Mouse (Mus musculus): ENCODE measurements around the gene Tbc1d22a. TPM values are rescaled to one million over a fixed set of nuclear protein-coding genes. Genes with fewer than 3 reads are reported as not detected.

Tbc1d22a gene
- polyA plus RNA-seq, 1 experiment from 2014 or later = 8.1 TPM

DNA sequence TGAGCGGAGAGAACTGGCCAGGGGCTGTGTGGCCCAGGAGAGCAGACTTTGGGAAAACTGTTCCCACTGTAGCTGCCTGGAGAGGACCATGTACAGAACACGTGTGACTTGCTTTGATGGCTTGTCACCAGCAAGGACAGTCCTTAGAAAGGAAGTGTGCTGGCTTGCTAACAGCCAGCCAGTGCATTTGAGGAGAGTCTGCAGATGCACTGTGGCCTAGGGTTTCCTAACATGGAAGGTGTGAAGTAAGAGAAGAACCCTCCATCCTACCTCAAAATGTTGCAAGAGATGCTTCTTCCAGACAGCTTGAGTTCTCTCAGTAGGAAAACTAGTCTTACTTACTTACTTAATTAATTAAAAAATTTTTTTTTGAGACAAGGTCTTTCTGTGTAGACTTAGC is 140.7 kb downstream of the Tbc1d22a start:
- H3K9me3 ChIP-seq (ENCODE audit: control insufficient read depth, low read length) = no peaks in the 10 kb centered on the region
- no peak overlapping the region for H3K27ac ChIP-seq (ENCODE audit: low read depth, low read length)
- ATAC-seq (ENCODE audit: low FRiP score) (no peak), DNase-seq (ENCODE audit: low spot score, missing footprints) (no peak)
- H3K4me3 ChIP-seq (ENCODE audit: low read depth, low read length) = no peak overlapping the region
- no peaks in the 10 kb centered on the region for H3K36me3 ChIP-seq (ENCODE audit: control insufficient read depth, insufficient read depth, low read length)
- H3K4me1 ChIP-seq (ENCODE audit: control insufficient read depth, insufficient read depth, low read length) = no peaks in the 10 kb centered on the region
- no peak overlapping the region for H3K4me2 ChIP-seq
- no peak overlapping the region for H3K9ac ChIP-seq (ENCODE audit: low read length)
- WGBS = 75% methylated on average over 2 of the region's 2 CpGs
- no peaks in the 10 kb centered on the region for H3K27me3 ChIP-seq (ENCODE audit: control insufficient read depth, insufficient read depth, low read length)

DNA sequence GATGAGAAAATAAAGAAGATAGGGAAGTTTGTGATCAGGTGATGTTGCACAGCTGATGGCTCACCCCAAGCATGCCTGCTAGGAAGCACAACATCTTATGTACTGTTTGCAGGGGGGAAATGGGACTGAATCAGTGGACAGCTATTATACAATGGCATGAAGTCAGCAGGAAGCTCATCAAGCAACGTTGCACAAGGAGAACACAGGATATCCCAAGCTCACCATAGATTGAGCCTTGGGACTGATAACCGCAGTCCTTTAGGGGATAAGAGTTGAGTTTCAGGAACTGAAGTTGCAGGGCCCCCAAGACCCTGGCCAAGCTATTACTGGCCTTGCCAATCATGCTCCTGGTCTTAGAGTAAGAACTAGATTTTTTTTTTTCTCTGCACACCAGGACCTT is 141.6 kb downstream of the Tbc1d22a start:
- ATAC-seq (ENCODE audit: low FRiP score) (no peak), DNase-seq (ENCODE audit: low spot score, missing footprints) (no peak)
- H3K4me1 ChIP-seq (ENCODE audit: control insufficient read depth, insufficient read depth, low read length) = no peaks in the 10 kb centered on the region

DNA sequence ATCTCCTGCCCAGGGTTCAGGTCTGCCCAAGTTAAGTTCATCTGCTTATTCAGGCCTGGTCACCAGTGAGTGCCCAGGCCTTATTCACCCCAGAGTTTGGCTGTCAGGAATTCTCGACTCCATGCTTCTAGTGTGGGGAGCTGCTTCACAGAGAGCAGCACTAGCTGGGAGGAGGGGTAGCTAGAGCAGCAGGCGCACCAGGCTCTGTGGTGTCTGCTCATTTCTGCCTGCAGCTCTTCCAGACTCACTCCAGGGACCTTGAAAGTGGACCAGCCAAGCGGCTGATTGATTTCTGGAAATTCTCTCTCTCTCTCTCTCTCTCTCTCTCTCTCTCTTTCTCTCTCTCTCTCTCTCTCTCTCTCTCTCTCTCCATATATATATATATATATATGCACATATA is 146.1 kb downstream of the Tbc1d22a start:
- Histone ChIP-seq H3K4me1 (ENCODE audit: control insufficient read depth, insufficient read depth, low read length) (0 out of 2 replicates have a peak, but pooled peaks cover 2% of the 10 kb centered on the region), H3K27ac (ENCODE audit: low read depth, low read length) (no peak overlapping the region), H3K36me3 (ENCODE audit: control insufficient read depth, insufficient read depth, low read length) (no peaks in the 10 kb centered on the region), H3K27me3 (ENCODE audit: control insufficient read depth, insufficient read depth, low read length) (no peaks in the 10 kb centered on the region), H3K4me2 (no peak overlapping the region), H3K9ac (ENCODE audit: low read length) (no peak overlapping the region), H3K9me3 (ENCODE audit: control insufficient read depth, low read length) (no peaks in the 10 kb centered on the region), H3K4me3 (ENCODE audit: low read depth, low read length) (no peak overlapping the region)
- WGBS = 64% methylated on average over 3 of the region's 3 CpGs
- DNase-seq (ENCODE audit: low spot score, missing footprints) = no peak
- no peak for ATAC-seq (ENCODE audit: low FRiP score)

More for the DNA sequence above, 141.6 kb downstream of the Tbc1d22a start:
- no peaks in the 10 kb centered on the region for H3K9me3 ChIP-seq (ENCODE audit: control insufficient read depth, low read length)
- WGBS = 89% methylated on average over 2 of the region's 2 CpGs
- no peaks in the 10 kb centered on the region for H3K27me3 ChIP-seq (ENCODE audit: control insufficient read depth, insufficient read depth, low read length)
- no peaks in the 10 kb centered on the region for H3K36me3 ChIP-seq (ENCODE audit: control insufficient read depth, insufficient read depth, low read length)
- H3K9ac ChIP-seq (ENCODE audit: low read length) = no peak overlapping the region
- H3K27ac ChIP-seq (ENCODE audit: low read depth, low read length) = no peak overlapping the region
- H3K4me3 ChIP-seq (ENCODE audit: low read depth, low read length) = no peak overlapping the region
- H3K4me2 ChIP-seq = no peak overlapping the region

DNA sequence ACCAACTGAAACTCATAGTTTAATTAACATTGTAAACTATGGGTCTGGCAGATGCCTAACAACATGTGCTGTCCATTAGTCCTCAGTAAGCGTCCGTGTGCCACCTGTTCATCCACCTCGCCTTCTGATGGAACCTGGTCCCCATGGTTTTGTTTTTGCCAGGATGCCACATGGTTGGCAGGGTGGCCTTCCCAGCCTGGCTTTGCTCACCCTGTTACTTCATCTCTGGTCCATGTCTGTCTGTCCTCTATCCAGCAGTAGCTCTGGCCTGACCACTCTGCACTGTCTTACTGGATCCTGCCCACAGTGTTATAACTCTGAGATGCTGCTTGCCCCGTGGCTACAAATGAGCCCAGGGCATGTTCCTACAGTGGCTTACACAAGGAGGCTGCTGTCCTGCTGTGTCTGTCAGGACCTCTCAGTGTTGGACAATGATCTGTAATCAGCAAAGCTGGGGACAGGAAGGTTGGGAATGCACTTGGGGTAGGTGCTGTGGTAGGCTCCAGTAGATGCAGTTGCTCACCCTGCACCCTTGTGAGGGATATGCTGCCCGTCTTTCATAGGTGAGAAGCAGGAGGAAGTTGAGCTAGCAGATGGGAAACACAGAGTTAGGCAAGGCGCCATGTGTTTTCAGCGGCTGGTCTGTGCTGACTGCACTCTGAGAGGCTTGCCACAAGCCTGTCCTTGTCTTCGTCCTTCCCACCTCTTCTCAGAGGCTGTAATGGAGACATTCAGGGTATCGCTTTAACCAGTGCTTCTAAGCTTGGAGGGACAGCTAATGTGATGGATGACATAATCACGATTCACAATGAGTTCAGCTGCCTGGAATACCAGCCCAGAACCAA is 148.3 kb downstream of the Tbc1d22a start:
- DNase-seq (ENCODE audit: low spot score, missing footprints) = no peak
- Histone ChIP-seq H3K4me3 (ENCODE audit: low read depth, low read length) (no peak overlapping the region), H3K9me3 (ENCODE audit: control insufficient read depth, low read length) (no peaks in the 10 kb centered on the region), H3K4me1 (ENCODE audit: control insufficient read depth, insufficient read depth, low read length) (0 out of 2 replicates have a peak, but pooled peaks cover 2% of the 10 kb centered on the region), H3K27me3 (ENCODE audit: control insufficient read depth, insufficient read depth, low read length) (no peaks in the 10 kb centered on the region), H3K4me2 (no peak overlapping the region), H3K36me3 (ENCODE audit: control insufficient read depth, insufficient read depth, low read length) (no peaks in the 10 kb centered on the region), H3K27ac (ENCODE audit: low read depth, low read length) (no peak overlapping the region), H3K9ac (ENCODE audit: low read length) (no peak overlapping the region)
- 87% methylated on average over 10 of the region's 10 CpGs for WGBS
- ATAC-seq (ENCODE audit: low FRiP score) = no peak

DNA sequence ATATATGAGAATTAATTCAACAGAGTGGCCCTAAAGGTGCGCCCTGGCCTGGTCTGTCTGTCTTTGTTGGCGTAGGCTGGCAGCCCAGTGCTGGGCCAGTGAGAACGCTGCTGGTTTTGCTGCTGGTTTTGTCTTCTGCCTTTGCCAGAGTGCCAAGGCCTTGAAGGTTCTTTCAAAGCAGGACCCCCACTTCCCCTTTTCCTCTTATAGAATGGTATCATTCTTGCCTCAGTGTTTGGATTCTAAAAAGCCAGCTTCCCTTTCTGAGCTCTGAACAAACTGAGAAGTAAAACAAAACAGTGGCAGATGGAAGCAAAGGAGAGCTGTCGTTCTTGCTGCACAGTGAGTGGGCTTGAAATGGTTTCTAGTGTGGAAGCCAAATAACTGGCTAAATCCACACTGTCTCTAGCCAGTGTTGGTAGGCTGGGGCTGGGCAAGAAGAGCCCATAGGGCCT is 149.6 kb downstream of the Tbc1d22a start:
- Histone ChIP-seq H3K9me3 (ENCODE audit: control insufficient read depth, low read length) (no peaks in the 10 kb centered on the region), H3K36me3 (ENCODE audit: control insufficient read depth, insufficient read depth, low read length) (no peaks in the 10 kb centered on the region), H3K27ac (ENCODE audit: low read depth, low read length) (no peak overlapping the region), H3K4me1 (ENCODE audit: control insufficient read depth, insufficient read depth, low read length) (0 out of 2 replicates have a peak, but pooled peaks cover 2% of the 10 kb centered on the region), H3K4me2 (no peak overlapping the region), H3K27me3 (ENCODE audit: control insufficient read depth, insufficient read depth, low read length) (no peaks in the 10 kb centered on the region), H3K4me3 (ENCODE audit: low read depth, low read length) (no peak overlapping the region), H3K9ac (ENCODE audit: low read length) (no peak overlapping the region)
- WGBS = 81% methylated on average over 4 of the region's 4 CpGs
- ATAC-seq (ENCODE audit: low FRiP score) (no peak), DNase-seq (ENCODE audit: low spot score, missing footprints) (no peak)

DNA sequence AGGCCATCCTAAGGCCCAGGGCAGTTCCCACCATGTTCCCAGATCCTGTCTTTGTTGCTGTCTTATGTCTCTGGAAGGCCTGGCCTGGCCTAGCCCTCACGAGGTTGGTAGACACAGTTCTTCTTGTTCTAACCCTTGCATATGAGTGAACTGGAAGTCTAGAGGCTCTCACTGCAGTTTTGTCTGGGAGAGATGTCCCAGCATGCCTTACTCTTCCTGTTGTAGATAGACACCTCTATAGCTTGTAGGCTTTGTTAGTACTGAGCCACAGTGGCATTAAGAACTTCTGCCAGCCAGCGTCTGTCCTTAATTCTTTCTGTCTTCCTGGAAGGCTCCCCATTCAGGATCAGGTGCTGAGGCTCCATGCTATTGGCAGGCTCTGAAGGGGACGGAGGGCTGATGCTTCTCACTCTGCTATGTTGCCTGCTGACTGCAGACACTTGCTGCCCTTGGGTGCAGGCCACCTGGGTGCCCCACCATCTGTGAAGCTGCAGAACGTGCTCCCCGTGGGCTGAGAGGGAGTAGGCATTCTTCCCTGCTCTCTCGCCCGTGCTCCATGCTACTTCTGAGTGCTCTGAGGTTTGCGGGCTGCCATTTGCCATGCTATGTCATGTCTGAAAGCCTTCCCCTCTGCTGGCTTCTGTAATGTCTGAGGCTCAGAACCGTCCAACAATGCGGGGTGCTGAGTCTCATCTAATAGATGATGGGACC is 150.8 kb downstream of the Tbc1d22a start:
- H3K9me3 ChIP-seq (ENCODE audit: control insufficient read depth, low read length) = no peaks in the 10 kb centered on the region
- ATAC-seq (ENCODE audit: low FRiP score) (no peak), DNase-seq (ENCODE audit: low spot score, missing footprints) (no peak)
- no peak overlapping the region for H3K4me2 ChIP-seq
- no peak overlapping the region for H3K27ac ChIP-seq (ENCODE audit: low read depth, low read length)
- 92% methylated on average over 10 of the region's 10 CpGs for WGBS
- H3K4me1 ChIP-seq (ENCODE audit: control insufficient read depth, insufficient read depth, low read length) = 0 out of 2 replicates have a peak, but pooled peaks cover 2% of the 10 kb centered on the region
- no peak overlapping the region for H3K9ac ChIP-seq (ENCODE audit: low read length)
- H3K36me3 ChIP-seq (ENCODE audit: control insufficient read depth, insufficient read depth, low read length) = no peaks in the 10 kb centered on the region
- H3K27me3 ChIP-seq (ENCODE audit: control insufficient read depth, insufficient read depth, low read length) = no peaks in the 10 kb centered on the region
- no peak overlapping the region for H3K4me3 ChIP-seq (ENCODE audit: low read depth, low read length)

DNA sequence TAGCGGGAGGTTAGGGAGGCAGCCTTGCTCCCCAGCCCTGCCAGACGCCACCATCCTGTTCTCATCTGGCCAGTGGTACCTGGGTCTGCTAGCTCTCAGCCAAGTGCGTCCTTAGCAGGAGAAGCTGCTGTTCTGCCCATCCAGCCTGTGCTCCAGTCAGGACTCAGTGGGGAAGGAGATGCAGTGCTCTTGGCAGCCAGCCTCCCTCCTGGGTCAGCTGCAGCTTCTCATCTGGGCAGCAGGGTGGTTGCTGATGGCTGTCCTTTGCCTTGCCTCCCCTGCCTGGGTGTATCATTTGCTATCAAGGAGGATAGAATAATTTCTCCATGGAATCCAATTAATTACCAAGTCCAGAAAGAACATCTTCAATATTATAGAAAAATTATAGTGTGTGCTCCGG is 152.5 kb downstream of the Tbc1d22a start:
- WGBS = 86% methylated on average over 4 of the region's 4 CpGs
- no peaks in the 10 kb centered on the region for H3K9me3 ChIP-seq (ENCODE audit: control insufficient read depth, low read length)
- no peaks in the 10 kb centered on the region for H3K36me3 ChIP-seq (ENCODE audit: control insufficient read depth, insufficient read depth, low read length)
- ATAC-seq (ENCODE audit: low FRiP score) = no peak
- H3K4me3 ChIP-seq (ENCODE audit: low read depth, low read length) = no peak overlapping the region
- H3K27ac ChIP-seq (ENCODE audit: low read depth, low read length) = no peak overlapping the region
- 0 out of 2 replicates have a peak, but pooled peaks cover 2% of the 10 kb centered on the region for H3K4me1 ChIP-seq (ENCODE audit: control insufficient read depth, insufficient read depth, low read length)
- H3K4me2 ChIP-seq = no peak overlapping the region
- H3K27me3 ChIP-seq (ENCODE audit: control insufficient read depth, insufficient read depth, low read length) = no peaks in the 10 kb centered on the region
- no peak overlapping the region for H3K9ac ChIP-seq (ENCODE audit: low read length)
- no peak for DNase-seq (ENCODE audit: low spot score, missing footprints)

DNA sequence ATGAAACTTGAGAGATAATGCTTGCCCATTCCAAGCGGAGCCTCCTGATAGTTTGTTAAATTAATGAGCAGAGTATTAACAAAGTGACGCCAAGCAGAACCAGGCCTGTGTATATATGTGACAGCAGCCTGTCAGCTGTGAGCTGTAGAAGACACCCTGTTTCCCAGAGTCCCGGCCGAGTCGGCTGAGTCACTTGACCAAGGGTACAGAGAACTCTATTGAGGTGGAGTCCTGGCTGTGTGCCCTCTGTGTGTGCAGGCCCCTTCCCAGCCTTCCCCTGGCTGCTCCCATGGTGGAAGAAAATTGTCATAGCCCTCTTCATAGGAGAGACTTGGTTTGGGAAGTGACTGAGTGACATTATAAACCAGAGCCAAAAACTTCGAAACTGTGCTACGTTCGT is 153.0 kb downstream of the Tbc1d22a start:
- WGBS = 88% methylated on average over 8 of the region's 8 CpGs

DNA sequence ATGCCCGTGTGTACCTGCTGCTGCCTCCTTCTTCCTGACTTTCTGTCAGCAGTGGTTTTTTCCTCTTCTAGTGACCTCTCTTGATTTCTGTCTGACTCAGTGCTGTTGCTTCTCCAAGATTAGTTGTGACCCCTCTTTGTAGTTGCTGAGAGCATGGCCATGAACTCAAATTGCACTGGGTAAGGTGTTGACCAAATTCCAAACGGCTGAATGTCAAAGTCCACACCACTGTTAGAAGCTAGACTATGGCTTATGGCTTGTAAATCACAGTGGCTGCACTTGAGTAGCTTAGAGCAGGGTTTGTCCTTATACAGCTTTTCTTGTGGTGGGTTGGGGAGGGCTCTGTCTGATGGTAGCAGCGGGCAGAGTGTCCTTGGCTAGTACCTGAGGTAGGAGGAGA is 156.6 kb downstream of the Tbc1d22a start:
- H3K27me3 ChIP-seq (ENCODE audit: control insufficient read depth, insufficient read depth, low read length) = no peaks in the 10 kb centered on the region
- H3K36me3 ChIP-seq (ENCODE audit: control insufficient read depth, insufficient read depth, low read length) = no peaks in the 10 kb centered on the region
- no peak for ATAC-seq (ENCODE audit: low FRiP score)
- no peak overlapping the region for H3K9ac ChIP-seq (ENCODE audit: low read length)
- H3K4me3 ChIP-seq (ENCODE audit: low read depth, low read length) = no peak overlapping the region
- no peaks in the 10 kb centered on the region for H3K9me3 ChIP-seq (ENCODE audit: control insufficient read depth, low read length)
- H3K4me1 ChIP-seq (ENCODE audit: control insufficient read depth, insufficient read depth, low read length) = no peaks in the 10 kb centered on the region
- H3K4me2 ChIP-seq = no peak overlapping the region
- 88% methylated on average over 3 of the region's 3 CpGs for WGBS
- no peak overlapping the region for H3K27ac ChIP-seq (ENCODE audit: low read depth, low read length)
- DNase-seq (ENCODE audit: low spot score, missing footprints) = no peak

More for the DNA sequence above, 153.0 kb downstream of the Tbc1d22a start:
- DNase-seq (ENCODE audit: low spot score, missing footprints) = no peak
- H3K9ac ChIP-seq (ENCODE audit: low read length) = no peak overlapping the region
- H3K4me2 ChIP-seq = no peak overlapping the region
- ATAC-seq (ENCODE audit: low FRiP score) = no peak
- no peaks in the 10 kb centered on the region for H3K36me3 ChIP-seq (ENCODE audit: control insufficient read depth, insufficient read depth, low read length)
- H3K27me3 ChIP-seq (ENCODE audit: control insufficient read depth, insufficient read depth, low read length) = no peaks in the 10 kb centered on the region
- H3K4me1 ChIP-seq (ENCODE audit: control insufficient read depth, insufficient read depth, low read length) = 0 out of 2 replicates have a peak, but pooled peaks cover 2% of the 10 kb centered on the region
- H3K9me3 ChIP-seq (ENCODE audit: control insufficient read depth, low read length) = no peaks in the 10 kb centered on the region
- H3K27ac ChIP-seq (ENCODE audit: low read depth, low read length) = no peak overlapping the region
- no peak overlapping the region for H3K4me3 ChIP-seq (ENCODE audit: low read depth, low read length)

Measured in midbrain, embryonic 11.5 days (tissue).